20 mouse cellular contexts compared by ENCODE assay signal in genomic region chr1:118531259-118531658, GRCm38 (mm10).
DNase-seq lines count a peak whose midpoint lies in the region; ATAC-seq and TF ChIP-seq lines count a peak whose summit lies in the region.
"Had no signal": no experiment of that assay in that cellular context is flagged by ENCODE, and none has a peak within 500 bp of the region (broad histone marks: within the 10 kb centered on the region; RNA-seq: fewer than 3 reads in every experiment).

No protein-coding gene starts in this region.

- H3K4me1 ChIP-seq in forebrain, postnatal 0 days (ENCODE audit: insufficient read depth) = no peaks in the 10 kb centered on the region
- H3K4me1 ChIP-seq in forebrain, embryonic 11.5 days (replicated peaks; ENCODE audit: control insufficient read depth, insufficient read depth, low read length) = no peaks in the 10 kb centered on the region
- H3K4me1 ChIP-seq: embryonic facial prominence, embryonic 15.5 days; forebrain, embryonic 13.5 days; heart, embryonic 10.5 days; hindbrain, embryonic 15.5 days had no signal

- no peak overlapping the region for H3K4me2 ChIP-seq in forebrain, postnatal 0 days (ENCODE audit: low read depth)
- no peak overlapping the region for H3K4me2 ChIP-seq in forebrain, embryonic 11.5 days (ENCODE audit: low read depth, low read length, severe bottlenecking)
- H3K4me2 ChIP-seq: embryonic facial prominence, embryonic 15.5 days; forebrain, embryonic 13.5 days; hindbrain, embryonic 15.5 days had no signal

- no peak for TF ChIP-seq CTCF in forebrain, postnatal 0 days (IDR thresholded peaks at IDR 0.05; ENCODE audit: low read depth)
- no peak for TF ChIP-seq CTCF in brain, embryonic 14.5 days (IDR thresholded peaks at IDR 0.05; ENCODE audit: borderline replicate concordance, extremely low read depth, insufficient read depth, insufficient read length)

- H3K9me3 ChIP-seq in forebrain, postnatal 0 days (ENCODE audit: low read length) = no peaks in the 10 kb centered on the region
- no peaks in the 10 kb centered on the region for H3K9me3 ChIP-seq in forebrain, embryonic 11.5 days (ENCODE audit: control insufficient read depth, low read length)
- H3K9me3 ChIP-seq: embryonic facial prominence, embryonic 15.5 days; forebrain, embryonic 13.5 days; heart, embryonic 10.5 days; hindbrain, embryonic 15.5 days had no signal

- no peaks in the 10 kb centered on the region for H3K27me3 ChIP-seq in forebrain, postnatal 0 days (ENCODE audit: insufficient read depth, low read length)
- no peaks in the 10 kb centered on the region for H3K27me3 ChIP-seq in forebrain, embryonic 11.5 days (ENCODE audit: control insufficient read depth, insufficient read depth, low read length)
- H3K27me3 ChIP-seq: CH12.LX; embryonic facial prominence, embryonic 15.5 days; forebrain, embryonic 13.5 days; hindbrain, embryonic 15.5 days had no signal

- TF ChIP-seq POLR2A in brain, embryonic 14.5 days (IDR thresholded peaks at IDR 0.05; ENCODE audit: borderline replicate concordance, extremely low read depth, insufficient read depth, insufficient read length, poor library complexity, severe bottlenecking) = no peak

- ATAC-seq in forebrain, postnatal 0 days = peak; percentile 14; the same call in 1 of the 2 replicates
- no peak for ATAC-seq in forebrain, embryonic 11.5 days (replicated peaks; ENCODE audit: low FRiP score)
- ATAC-seq: forebrain, embryonic 13.5 days; intestine, embryonic 16.5 days had no signal

- no peak overlapping the region for H3K4me3 ChIP-seq in forebrain, postnatal 0 days (ENCODE audit: low read depth, low read length)
- H3K4me3 ChIP-seq in forebrain, embryonic 11.5 days (ENCODE audit: low read depth, low read length) = no peak overlapping the region
- H3K4me3 ChIP-seq: embryonic facial prominence, embryonic 15.5 days; erythroblast, embryonic 14.5 days; forebrain, embryonic 13.5 days; heart, embryonic 10.5 days; hindbrain, embryonic 15.5 days had no signal

- H3K9ac ChIP-seq in forebrain, postnatal 0 days = no peak overlapping the region
- H3K9ac ChIP-seq in forebrain, embryonic 11.5 days (ENCODE audit: low read length) = no peak overlapping the region
- H3K9ac ChIP-seq: embryonic facial prominence, embryonic 15.5 days; forebrain, embryonic 13.5 days; hindbrain, embryonic 15.5 days had no signal

- H3K36me3 ChIP-seq in forebrain, postnatal 0 days (ENCODE audit: insufficient read depth) = peaks cover 70% of the 10 kb centered on the region
- H3K36me3 ChIP-seq in forebrain, embryonic 11.5 days (ENCODE audit: control insufficient read depth, insufficient read depth, low read length) = peaks cover 13% of the 10 kb centered on the region; the same call in 1 of the 2 replicates

- H3K27ac ChIP-seq in forebrain, postnatal 0 days (ENCODE audit: low read depth, low read length) = no peak overlapping the region
- H3K27ac ChIP-seq in forebrain, embryonic 11.5 days (ENCODE audit: low read depth, low read length) = no peak overlapping the region
- H3K27ac ChIP-seq: embryonic facial prominence, embryonic 15.5 days; forebrain, embryonic 13.5 days; heart, embryonic 10.5 days; hindbrain, embryonic 15.5 days had no signal

- WGBS in forebrain, postnatal 0 days = 80% methylated on average over 3 of the region's 3 CpGs
- 93% methylated on average over 3 of the region's 3 CpGs for WGBS in forebrain, embryonic 11.5 days

- DNase-seq in forebrain, postnatal 0 days = peak; percentile 29
- no peak for DNase-seq in forebrain, embryonic 11.5 days (ENCODE audit: low spot score)
- peak; percentile 42 for DNase-seq in brain, embryonic 14.5 days (ENCODE audit: low read depth)
- peak; percentile 56 for DNase-seq in layer of hippocampus, adult 9-10 months (ENCODE audit: low spot score)
- DNase-seq in right cerebral cortex, postnatal 4 days = no peak
- DNase-seq in adrenal gland, adult 8-10 months = no peak
- DNase-seq: adrenal gland, postnatal 10 days; cerebellum, adult 2 months; cerebellum, postnatal 14 days; embryo, embryonic 11 days; gastrocnemius, postnatal 10 days; heart, adult 18-20 months; heart, postnatal 14 days had no signal

Comparison
In these comparisons a context has a peak if more than half of its experiments do, and no peak if none do; other contexts are left out.
1. DNase-seq: peak in forebrain, postnatal 0 days (single experiment), brain, embryonic 14.5 days (single experiment) and layer of hippocampus, adult 9-10 months (single experiment); none in forebrain, embryonic 11.5 days (single experiment), right cerebral cortex, postnatal 4 days (single experiment) and adrenal gland, adult 8-10 months (single experiment).